Mouse (Mus musculus): ENCODE results near the gene Rpl35. TPM values are rescaled to one million over a fixed set of nuclear protein-coding genes. Genes with fewer than 3 reads are reported as not detected.

The Rpl35 gene
- polyA plus RNA-seq (2014; fragmentation: Nextera tagmentation; extraction: Ambion mirVana) = 901 and 1,011 TPM in 2 replicates

DNA sequence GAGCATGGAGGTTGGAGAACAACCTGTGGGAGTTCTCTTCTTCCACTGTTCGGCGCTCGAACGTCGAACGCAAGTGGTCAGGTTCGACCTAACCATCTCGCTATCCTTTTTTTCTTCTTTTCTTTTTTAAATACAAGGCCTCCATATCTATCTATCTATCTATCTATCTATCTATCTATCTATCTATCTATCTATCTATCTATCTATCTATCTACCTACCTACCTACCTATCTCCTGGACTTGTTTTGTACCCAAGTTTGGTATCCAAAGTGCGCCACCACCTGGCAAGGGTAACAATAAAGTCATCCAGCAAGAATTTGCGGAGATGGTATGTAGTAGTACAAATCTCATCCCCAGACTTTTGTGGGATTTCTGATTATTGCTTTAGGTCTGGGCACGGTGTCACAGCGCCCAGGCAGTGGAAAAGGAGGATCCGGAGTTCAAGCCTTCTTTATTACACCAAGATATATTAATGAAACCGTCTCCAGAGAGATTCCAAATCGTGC lies at the start of gene Rpl35:
Gene Rpl35 (minus strand): TSS at position 51 of the 506 bp plus-strand sequence.
- no peak for ATAC-seq (replicated peaks; ENCODE audit: low FRiP score)
- 13% methylated on average over 15 of the region's 15 CpGs for WGBS
- peaks cover 21% of the 10 kb centered on the region for H3K4me1 ChIP-seq (replicated peaks; ENCODE audit: control insufficient read depth, insufficient read depth, low read length)

DNA sequence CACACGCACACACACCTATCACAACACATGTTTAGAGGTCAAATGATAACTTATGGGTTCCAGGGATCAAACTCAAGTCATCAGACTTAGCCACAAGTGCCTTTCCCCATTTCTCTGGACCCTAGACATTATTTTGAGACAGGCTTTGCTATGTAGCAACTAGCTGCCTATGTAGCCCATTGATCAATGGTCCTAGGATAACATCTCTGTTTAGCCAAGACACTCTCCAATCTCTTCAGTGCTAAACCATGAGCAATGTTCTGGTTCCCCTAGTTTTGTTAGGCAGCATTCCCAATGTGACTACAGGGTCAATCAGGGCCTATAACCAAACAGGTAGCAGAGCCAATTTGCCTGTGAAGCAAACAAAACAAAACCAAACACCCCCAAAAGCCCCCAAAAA lies 43.1 kb upstream of the Rpl35 start:
- Histone ChIP-seq H3K36me3 (ENCODE audit: control insufficient read depth, insufficient read depth, low read length) (peaks cover 5% of the 10 kb centered on the region; the same call in 1 of the 2 replicates), H3K4me1 (replicated peaks; ENCODE audit: control insufficient read depth, insufficient read depth, low read length) (no peaks in the 10 kb centered on the region)
- 95% methylated on average over 1 of the region's 1 CpGs for WGBS

More for the DNA sequence above, at the start of gene Rpl35:
- Histone ChIP-seq H3K4me3 (ENCODE audit: low read depth, low read length) (peak within 1 kb of the TSS; percentile 77), H3K9ac (ENCODE audit: low read length) (peak within 1 kb of the TSS; percentile 94), H3K27me3 (ENCODE audit: control insufficient read depth, insufficient read depth, low read length) (no peaks in the 10 kb centered on the region), H3K9me3 (ENCODE audit: control insufficient read depth, low read length) (no peaks in the 10 kb centered on the region), H3K36me3 (ENCODE audit: control insufficient read depth, insufficient read depth, low read length) (peaks cover 17% of the 10 kb centered on the region), H3K27ac (ENCODE audit: low read depth, low read length) (peak within 1 kb of the TSS; percentile 82), H3K4me2 (ENCODE audit: low read depth, low read length, severe bottlenecking) (peak within 1 kb of the TSS; percentile 75)
- no peak for DNase-seq (ENCODE audit: low spot score)

DNA sequence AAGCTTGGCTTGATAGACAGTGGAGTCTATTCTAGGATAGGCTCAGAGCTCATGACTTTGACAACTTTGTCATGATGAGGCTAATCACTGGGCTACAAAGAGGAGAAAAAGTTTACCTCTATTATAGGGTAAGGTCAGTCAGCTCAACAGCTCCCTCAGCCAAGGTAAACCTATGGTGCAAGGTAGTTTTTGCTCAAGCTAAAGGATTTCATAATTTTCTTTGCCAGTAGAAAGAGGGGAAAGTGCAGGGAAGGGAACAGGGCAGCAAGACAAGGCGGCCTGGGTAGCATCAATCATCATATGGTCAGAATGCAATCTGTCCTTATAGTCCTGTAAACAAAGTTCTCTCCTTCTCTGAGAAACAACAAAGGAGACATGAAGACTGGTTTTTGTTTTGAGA lies 34.8 kb upstream of the Rpl35 start:
- Histone ChIP-seq H3K9ac (ENCODE audit: low read length) (no peak overlapping the region), H3K9me3 (ENCODE audit: control insufficient read depth, low read length) (no peaks in the 10 kb centered on the region), H3K27ac (ENCODE audit: low read depth, low read length) (no peak overlapping the region), H3K4me3 (ENCODE audit: low read depth, low read length) (no peak overlapping the region), H3K4me1 (replicated peaks; ENCODE audit: control insufficient read depth, insufficient read depth, low read length) (no peaks in the 10 kb centered on the region), H3K4me2 (ENCODE audit: low read depth, low read length, severe bottlenecking) (no peak overlapping the region), H3K36me3 (ENCODE audit: control insufficient read depth, insufficient read depth, low read length) (peaks cover 10% of the 10 kb centered on the region), H3K27me3 (ENCODE audit: control insufficient read depth, insufficient read depth, low read length) (no peaks in the 10 kb centered on the region)
- WGBS = 88% methylated on average over 1 of the region's 1 CpGs
- DNase-seq (ENCODE audit: low spot score) (no peak), ATAC-seq (replicated peaks; ENCODE audit: low FRiP score) (no peak)

More for the DNA sequence above, 43.1 kb upstream of the Rpl35 start:
- Histone ChIP-seq H3K27me3 (ENCODE audit: control insufficient read depth, insufficient read depth, low read length) (no peaks in the 10 kb centered on the region), H3K27ac (ENCODE audit: low read depth, low read length) (no peak overlapping the region), H3K9me3 (ENCODE audit: control insufficient read depth, low read length) (no peaks in the 10 kb centered on the region), H3K4me2 (ENCODE audit: low read depth, low read length, severe bottlenecking) (no peak overlapping the region), H3K4me3 (ENCODE audit: low read depth, low read length) (no peak overlapping the region), H3K9ac (ENCODE audit: low read length) (no peak overlapping the region)
- ATAC-seq (replicated peaks; ENCODE audit: low FRiP score) (no peak), DNase-seq (ENCODE audit: low spot score) (no peak)

DNA sequence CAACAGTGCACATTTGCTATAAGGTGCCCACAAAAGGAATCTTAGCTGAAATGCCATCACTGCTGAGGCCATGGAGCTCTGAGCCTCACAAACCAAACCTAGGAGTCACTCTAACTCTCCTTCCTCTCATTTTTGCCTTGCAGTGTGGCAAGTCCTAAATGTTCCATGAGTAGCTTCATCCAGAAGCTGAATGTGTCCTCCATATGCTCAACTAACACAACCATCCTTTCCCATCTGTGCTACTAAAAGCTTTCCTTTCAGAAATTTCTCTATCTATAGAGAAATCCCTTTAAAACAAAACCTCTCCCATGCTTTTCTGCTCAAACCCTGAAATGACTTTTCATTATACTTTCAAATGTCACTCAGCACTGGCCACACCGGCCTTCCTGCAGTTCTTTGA lies 26.2 kb upstream of the Rpl35 start:
- Histone ChIP-seq H3K4me1 (replicated peaks; ENCODE audit: control insufficient read depth, insufficient read depth, low read length) (no peaks in the 10 kb centered on the region), H3K9me3 (ENCODE audit: control insufficient read depth, low read length) (no peaks in the 10 kb centered on the region), H3K4me3 (ENCODE audit: low read depth, low read length) (no peak overlapping the region), H3K4me2 (ENCODE audit: low read depth, low read length, severe bottlenecking) (no peak overlapping the region), H3K27me3 (ENCODE audit: control insufficient read depth, insufficient read depth, low read length) (no peaks in the 10 kb centered on the region), H3K36me3 (ENCODE audit: control insufficient read depth, insufficient read depth, low read length) (peaks cover 6% of the 10 kb centered on the region), H3K27ac (ENCODE audit: low read depth, low read length) (no peak overlapping the region), H3K9ac (ENCODE audit: low read length) (no peak overlapping the region)
- ATAC-seq (replicated peaks; ENCODE audit: low FRiP score) (no peak), DNase-seq (ENCODE audit: low spot score) (no peak)
- WGBS = 96% methylated on average over 1 of the region's 1 CpGs

DNA sequence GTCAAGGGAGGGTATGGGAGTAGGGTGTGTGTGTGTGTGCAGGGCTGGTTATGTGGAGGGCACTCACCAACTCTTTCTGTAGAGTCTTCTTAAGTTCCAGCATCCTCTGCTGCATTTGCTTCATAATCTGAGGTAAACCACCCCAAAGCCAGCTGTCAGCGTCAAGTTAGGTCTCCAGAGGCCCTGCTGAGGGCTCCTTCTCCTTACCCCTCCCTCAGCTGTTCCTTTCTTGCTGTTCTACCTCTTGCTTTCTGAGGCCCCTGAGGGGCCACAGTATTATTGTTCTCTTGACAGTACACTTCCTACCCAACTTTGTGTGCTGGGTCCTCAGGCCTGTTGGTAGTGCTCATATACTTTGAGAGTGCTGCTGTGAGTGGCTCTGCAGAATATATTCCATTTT lies 14.6 kb upstream of the Rpl35 start:
- H3K4me1 ChIP-seq (replicated peaks; ENCODE audit: control insufficient read depth, insufficient read depth, low read length) = no peaks in the 10 kb centered on the region
- no peak overlapping the region for H3K4me3 ChIP-seq (ENCODE audit: low read depth, low read length)
- no peak for DNase-seq (ENCODE audit: low spot score)
- no peaks in the 10 kb centered on the region for H3K9me3 ChIP-seq (ENCODE audit: control insufficient read depth, low read length)
- no peak overlapping the region for H3K27ac ChIP-seq (ENCODE audit: low read depth, low read length)
- no peaks in the 10 kb centered on the region for H3K27me3 ChIP-seq (ENCODE audit: control insufficient read depth, insufficient read depth, low read length)
- H3K9ac ChIP-seq (ENCODE audit: low read length) = no peak overlapping the region
- 100% methylated on average over 1 of the region's 1 CpGs for WGBS
- peaks cover 9% of the 10 kb centered on the region; the same call in 1 of the 2 replicates for H3K36me3 ChIP-seq (ENCODE audit: control insufficient read depth, insufficient read depth, low read length)
- ATAC-seq (replicated peaks; ENCODE audit: low FRiP score) = no peak
- H3K4me2 ChIP-seq (ENCODE audit: low read depth, low read length, severe bottlenecking) = no peak overlapping the region

DNA sequence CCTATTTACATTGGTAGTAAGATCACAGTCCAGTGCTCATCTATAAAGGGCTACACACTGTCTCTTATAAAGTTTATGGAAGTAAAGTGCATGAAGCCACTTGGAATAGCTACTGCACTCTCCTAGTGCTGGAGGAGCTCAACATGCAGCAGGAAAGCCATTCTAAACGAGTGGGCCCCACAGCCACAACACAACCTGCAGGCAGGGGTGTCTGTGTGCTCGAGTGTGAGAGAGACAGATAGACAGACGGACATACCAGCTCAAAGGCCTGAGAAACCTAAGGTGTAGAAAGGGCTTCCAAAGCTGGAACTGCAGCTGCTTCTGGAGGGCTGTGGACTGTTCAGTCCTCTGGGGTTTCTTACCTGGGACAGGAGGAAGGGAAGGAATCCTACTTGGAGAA lies 11.2 kb upstream of the Rpl35 start:
- H3K27ac ChIP-seq (ENCODE audit: low read depth, low read length) = no peak overlapping the region
- H3K4me1 ChIP-seq (replicated peaks; ENCODE audit: control insufficient read depth, insufficient read depth, low read length) = no peaks in the 10 kb centered on the region
- H3K4me3 ChIP-seq (ENCODE audit: low read depth, low read length) = no peak overlapping the region
- DNase-seq (ENCODE audit: low spot score) (no peak), ATAC-seq (replicated peaks; ENCODE audit: low FRiP score) (no peak)
- WGBS = 85% methylated on average over 3 of the region's 3 CpGs
- no peaks in the 10 kb centered on the region for H3K9me3 ChIP-seq (ENCODE audit: control insufficient read depth, low read length)
- H3K36me3 ChIP-seq (ENCODE audit: control insufficient read depth, insufficient read depth, low read length) = peaks cover 2% of the 10 kb centered on the region; the same call in 1 of the 2 replicates
- H3K9ac ChIP-seq (ENCODE audit: low read length) = no peak overlapping the region
- no peak overlapping the region for H3K4me2 ChIP-seq (ENCODE audit: low read depth, low read length, severe bottlenecking)
- no peaks in the 10 kb centered on the region for H3K27me3 ChIP-seq (ENCODE audit: control insufficient read depth, insufficient read depth, low read length)

DNA sequence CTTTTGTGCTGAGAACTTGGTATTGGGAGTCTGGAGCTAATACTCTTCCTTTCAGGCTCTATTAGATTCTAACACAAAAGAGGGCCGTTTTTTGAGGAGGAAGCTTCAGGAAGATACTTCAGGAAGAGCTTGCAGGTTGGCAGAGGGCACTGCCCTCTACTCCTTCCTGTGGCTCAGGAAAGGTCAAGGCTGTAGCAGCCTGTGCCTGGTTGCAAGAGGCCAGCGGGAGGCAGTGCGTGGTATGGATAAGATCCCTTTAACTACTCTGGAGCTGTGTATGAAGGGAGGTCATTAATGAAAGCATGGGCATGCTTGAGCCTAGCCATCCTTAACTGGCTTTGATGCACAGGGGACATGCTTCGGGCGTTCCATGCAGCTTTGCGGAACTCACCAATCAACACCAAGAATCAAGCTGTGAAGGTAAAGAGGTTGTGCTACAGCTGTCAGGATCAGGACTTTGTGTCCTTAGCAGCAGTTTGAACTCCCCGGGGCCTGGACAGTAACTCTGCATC lies 7.4 kb upstream of the Rpl35 start:
- H3K4me1 ChIP-seq (replicated peaks; ENCODE audit: control insufficient read depth, insufficient read depth, low read length) = peaks cover 5% of the 10 kb centered on the region; the same call in 1 of the 2 replicates
- H3K36me3 ChIP-seq (ENCODE audit: control insufficient read depth, insufficient read depth, low read length) = peaks cover 2% of the 10 kb centered on the region; the same call in 1 of the 2 replicates
- H3K9me3 ChIP-seq (ENCODE audit: control insufficient read depth, low read length) = no peaks in the 10 kb centered on the region
- no peak for DNase-seq (ENCODE audit: low spot score)
- WGBS = 90% methylated on average over 7 of the region's 7 CpGs
- H3K4me3 ChIP-seq (ENCODE audit: low read depth, low read length) = no peak overlapping the region
- H3K4me2 ChIP-seq (ENCODE audit: low read depth, low read length, severe bottlenecking) = no peak overlapping the region
- no peak for ATAC-seq (replicated peaks; ENCODE audit: low FRiP score)
- no peak overlapping the region for H3K27ac ChIP-seq (ENCODE audit: low read depth, low read length)
- no peak overlapping the region for H3K9ac ChIP-seq (ENCODE audit: low read length)
- no peaks in the 10 kb centered on the region for H3K27me3 ChIP-seq (ENCODE audit: control insufficient read depth, insufficient read depth, low read length)

DNA sequence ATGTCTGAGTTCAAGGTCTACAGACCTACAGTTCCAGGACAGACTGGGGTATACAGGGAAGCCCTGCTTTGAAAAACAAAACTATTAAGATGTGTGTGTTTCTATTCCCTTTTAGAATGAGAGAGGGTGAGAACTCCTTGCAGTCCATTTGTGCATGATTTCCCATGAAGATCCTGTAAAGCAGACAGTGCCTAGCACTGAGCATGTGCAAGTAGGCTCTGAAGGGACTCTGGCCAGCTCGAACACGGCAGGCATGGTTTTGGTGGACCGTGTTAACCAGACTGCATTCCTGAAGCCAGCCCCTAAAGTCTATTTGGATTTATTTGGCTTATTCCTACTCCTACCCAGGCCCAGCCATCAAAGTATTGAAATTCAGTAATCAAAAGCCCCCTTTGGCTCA lies 6.5 kb upstream of the Rpl35 start:
- Histone ChIP-seq H3K27me3 (ENCODE audit: control insufficient read depth, insufficient read depth, low read length) (no peaks in the 10 kb centered on the region), H3K9ac (ENCODE audit: low read length) (no peak overlapping the region), H3K4me3 (ENCODE audit: low read depth, low read length) (no peak overlapping the region), H3K9me3 (ENCODE audit: control insufficient read depth, low read length) (no peaks in the 10 kb centered on the region), H3K27ac (ENCODE audit: low read depth, low read length) (no peak overlapping the region), H3K4me1 (replicated peaks; ENCODE audit: control insufficient read depth, insufficient read depth, low read length) (peaks cover 8% of the 10 kb centered on the region; the same call in 1 of the 2 replicates), H3K4me2 (ENCODE audit: low read depth, low read length, severe bottlenecking) (no peak overlapping the region), H3K36me3 (ENCODE audit: control insufficient read depth, insufficient read depth, low read length) (peaks cover 2% of the 10 kb centered on the region; the same call in 1 of the 2 replicates)
- 92% methylated on average over 3 of the region's 3 CpGs for WGBS
- DNase-seq (ENCODE audit: low spot score) (no peak), ATAC-seq (replicated peaks; ENCODE audit: low FRiP score) (no peak)

DNA sequence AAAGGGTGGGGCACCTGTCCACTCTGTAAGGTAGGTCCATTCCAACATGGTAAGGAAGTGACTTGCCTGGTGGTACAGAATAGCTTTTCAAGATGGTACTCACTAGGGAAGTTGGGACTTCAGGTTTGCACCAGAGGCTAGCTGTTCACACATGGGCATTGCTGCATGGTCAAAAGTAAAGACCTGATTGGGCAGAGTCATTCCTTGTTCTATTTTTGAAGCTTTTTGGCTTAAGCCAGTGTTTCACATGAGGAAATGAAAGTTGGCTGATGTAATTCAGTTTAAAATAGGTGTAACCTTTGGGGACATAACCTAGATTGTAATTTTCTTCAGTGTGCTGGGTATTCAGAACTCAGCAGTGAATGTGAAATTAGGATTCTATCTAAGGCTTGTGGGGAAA lies 5.8 kb upstream of the Rpl35 start:
- no peak overlapping the region for H3K4me3 ChIP-seq (ENCODE audit: low read depth, low read length)
- no peaks in the 10 kb centered on the region; the same call in 1 of the 2 replicates for H3K36me3 ChIP-seq (ENCODE audit: control insufficient read depth, insufficient read depth, low read length)
- H3K9me3 ChIP-seq (ENCODE audit: control insufficient read depth, low read length) = no peaks in the 10 kb centered on the region
- no peaks in the 10 kb centered on the region for H3K27me3 ChIP-seq (ENCODE audit: control insufficient read depth, insufficient read depth, low read length)
- no peak overlapping the region for H3K4me2 ChIP-seq (ENCODE audit: low read depth, low read length, severe bottlenecking)
- DNase-seq (ENCODE audit: low spot score) (no peak), ATAC-seq (replicated peaks; ENCODE audit: low FRiP score) (no peak)
- no peak overlapping the region for H3K9ac ChIP-seq (ENCODE audit: low read length)
- peaks cover 9% of the 10 kb centered on the region; the same call in 1 of the 2 replicates for H3K4me1 ChIP-seq (replicated peaks; ENCODE audit: control insufficient read depth, insufficient read depth, low read length)
- no peak overlapping the region for H3K27ac ChIP-seq (ENCODE audit: low read depth, low read length)

Data from forebrain, embryonic 11.5 days (tissue).